Mouse (Mus musculus) urinary bladder, adult 2 months (tissue): ENCODE data around the gene Krt17. TPM values are rescaled to one million over a fixed set of nuclear protein-coding genes. Genes with fewer than 3 reads are reported as not detected.
"Not testable (repeated sequence)": the region's sequence is repeated elsewhere in the genome, so short reads cannot be mapped to it uniquely, and the experiment has no call there.

Experiments used
- DNase-seq: peaks from one replicate; pipeline ENCODE4 v3.0.0; 2022; ENCODE audit warnings: low spot score
- polyA plus RNA-seq: library from polyadenylated mRNA; depleted of rRNA; stranded (reverse); fragments of >200 nt; gene quantifications from 2 replicates; pipeline ENCODE4 v1.2.3, GENCODE M21; 2012; rRNA removed

The Krt17 gene
- 0.44 and 0.61 TPM in 2 replicates for polyA plus RNA-seq

DNA sequence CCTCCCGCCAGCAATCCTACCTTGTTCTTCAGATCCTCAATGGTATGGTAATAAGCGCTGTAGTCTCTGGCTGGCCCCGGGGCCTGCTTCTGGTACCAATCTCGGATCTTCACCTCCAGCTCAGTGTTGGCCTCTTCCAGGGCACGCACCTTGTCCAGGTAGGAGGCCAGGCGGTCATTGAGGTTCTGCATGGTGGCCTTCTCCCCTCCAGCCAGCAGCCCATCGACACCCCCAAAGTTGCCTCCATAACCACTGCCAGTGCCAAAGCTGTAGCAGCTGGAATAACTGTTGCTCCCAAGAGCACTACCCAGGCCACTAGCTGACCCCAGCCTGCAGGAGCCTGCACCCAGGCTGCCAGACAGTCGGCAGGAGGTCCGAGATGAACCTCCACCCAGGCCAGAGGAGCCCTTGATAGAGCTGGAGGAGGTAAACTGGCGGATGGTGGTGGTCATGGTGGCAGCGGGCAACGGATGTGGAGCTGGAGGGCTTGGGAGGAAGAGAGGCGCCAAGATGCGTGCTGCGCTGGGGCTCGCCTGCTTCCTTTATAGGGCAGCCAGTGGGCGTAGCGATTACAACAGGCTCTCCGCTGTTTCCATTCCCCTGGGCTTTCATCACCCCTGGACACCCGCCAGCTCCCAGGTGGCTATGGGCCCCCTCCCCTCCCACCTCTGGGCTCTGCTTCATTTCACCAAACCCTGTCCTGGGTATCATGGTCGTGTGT is at the start of gene Krt17:
Krt17 (minus strand) TSS at position 516 of the 721 bp plus-strand sequence.
- no peak for DNase-seq

DNA sequence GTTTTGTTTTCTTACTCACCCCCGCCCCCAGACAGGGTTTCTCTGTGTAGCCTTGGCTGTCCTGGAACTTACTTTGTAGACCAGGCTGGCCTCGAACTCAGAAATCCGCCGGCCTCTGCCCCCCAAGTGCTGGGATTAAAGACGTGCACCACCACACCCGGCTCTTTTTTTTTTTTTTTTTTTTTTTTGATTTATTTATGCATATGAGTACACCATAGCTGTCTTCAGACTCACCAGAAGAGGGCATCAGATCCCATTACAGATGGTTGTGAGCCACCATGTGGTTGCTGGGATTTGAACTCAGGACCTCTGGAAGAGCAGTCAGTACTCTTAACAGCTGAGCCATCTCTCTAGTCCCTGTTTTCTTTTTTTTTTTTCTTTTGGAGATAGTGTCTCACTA is 47.8 kb upstream of the Krt17 start:
- not testable (repeated sequence) for DNase-seq

DNA sequence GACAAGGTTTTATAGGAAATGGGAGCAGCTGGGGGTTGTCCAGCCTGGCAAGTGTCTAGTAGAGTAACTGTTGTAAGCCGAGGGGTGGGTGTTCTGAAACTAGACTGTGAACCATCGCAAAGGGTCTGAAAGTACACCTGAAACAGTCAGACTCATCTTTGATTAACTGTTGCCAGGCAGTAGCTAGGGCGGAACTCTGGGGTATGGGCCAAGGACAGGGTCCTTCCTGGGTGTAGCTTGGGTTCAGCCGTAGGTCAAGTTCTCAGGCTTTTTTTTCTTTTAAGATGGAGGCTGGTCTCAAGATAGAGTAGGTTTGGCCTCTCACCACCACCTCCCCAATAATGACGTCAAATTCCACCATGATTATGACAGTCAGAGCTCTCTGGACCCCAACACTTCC is 47.1 kb upstream of the Krt17 start:
- DNase-seq = no peak

DNA sequence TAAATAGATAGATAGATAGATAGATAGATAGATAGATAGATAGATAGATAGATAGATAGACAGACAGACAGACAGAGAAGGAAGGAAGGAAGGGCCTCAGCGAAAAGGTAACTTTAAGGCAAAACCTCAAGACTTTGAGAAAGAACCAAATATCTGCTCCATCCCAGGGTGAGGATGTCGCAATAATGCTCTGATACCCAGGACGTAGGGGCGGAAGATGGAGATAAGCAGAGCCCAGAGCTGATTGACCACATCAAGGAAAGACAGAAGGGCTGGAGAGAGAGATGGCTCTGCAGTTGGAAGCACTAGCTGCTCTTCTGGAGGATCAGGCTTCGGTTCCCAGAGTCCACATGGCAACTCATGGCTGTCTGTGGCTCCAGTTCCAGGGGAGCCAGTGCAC is 40.5 kb upstream of the Krt17 start:
- no peak for DNase-seq

DNA sequence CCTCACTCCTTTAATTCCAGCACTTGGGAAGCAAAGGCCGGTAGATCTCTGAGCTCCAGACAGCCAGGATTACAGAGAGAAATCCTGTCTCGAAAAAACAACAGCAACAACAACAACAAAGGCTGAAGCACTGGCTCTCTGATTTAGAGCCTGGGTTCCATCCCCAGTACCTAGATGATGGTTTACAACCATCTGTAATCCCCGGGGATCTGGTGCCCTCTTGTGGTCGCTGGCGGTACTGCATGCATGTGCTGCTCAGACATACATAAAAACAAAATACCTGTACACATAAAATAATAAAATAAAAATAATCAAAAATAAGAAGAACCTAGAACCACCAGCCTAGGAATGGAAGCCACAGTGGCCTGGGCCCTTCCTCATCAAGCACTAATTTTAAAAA is 39.5 kb upstream of the Krt17 start:
- no peak for DNase-seq

DNA sequence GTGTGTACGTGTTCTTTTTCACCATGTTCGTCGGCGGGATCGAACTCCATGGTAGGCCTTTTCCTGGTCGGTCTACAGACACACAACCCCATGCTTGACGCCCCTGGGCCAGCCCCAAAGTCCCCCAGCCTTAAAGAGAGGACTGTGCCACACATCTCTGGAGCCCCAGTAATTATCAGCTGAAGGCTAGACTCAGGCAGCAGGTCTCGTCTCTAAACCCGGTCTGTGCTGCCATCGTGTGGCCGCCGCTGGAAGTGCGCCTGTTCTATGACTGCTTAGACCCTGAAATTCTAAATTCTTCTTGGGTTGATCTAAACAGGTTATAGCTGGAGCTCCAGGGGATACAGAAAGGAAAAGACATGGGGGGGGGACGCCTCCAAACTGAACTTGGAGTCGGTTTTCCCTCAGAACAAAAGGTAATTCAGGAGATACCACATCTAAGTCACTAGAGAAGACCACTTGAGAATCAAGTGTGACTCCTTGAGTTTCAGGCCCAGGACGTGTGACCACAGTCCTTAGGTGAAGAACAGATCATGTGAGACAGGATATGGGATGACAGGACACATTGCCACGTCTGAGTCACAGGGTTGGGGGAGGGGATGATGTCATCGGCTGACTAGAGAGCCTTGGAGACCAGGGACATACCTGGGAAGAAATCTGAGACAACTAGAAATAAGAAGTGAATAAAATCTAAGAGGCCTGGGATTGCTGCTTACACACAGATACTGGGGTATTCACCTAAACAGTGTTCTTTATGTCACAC is 37.6 kb upstream of the Krt17 start:
- DNase-seq = peak; percentile 70

DNA sequence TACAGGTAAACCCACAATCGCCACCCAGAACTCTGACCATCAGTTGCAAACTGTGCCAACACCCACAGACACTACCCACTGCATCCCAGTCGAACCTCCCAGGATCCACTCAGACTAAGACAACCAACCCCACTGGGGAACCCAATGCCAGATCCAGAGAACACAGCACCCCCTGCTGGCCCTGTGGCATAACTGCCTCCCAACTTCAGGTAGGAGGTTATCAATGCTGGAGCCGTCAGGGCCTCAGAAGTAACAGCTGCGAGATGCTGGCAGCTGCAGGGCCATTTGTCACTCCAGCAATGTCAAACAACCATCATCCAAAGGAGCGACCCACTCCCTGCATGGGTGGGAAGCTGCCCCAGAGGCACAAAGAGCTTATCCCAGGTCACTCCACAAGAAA is 37.0 kb upstream of the Krt17 start:
- no peak for DNase-seq

DNA sequence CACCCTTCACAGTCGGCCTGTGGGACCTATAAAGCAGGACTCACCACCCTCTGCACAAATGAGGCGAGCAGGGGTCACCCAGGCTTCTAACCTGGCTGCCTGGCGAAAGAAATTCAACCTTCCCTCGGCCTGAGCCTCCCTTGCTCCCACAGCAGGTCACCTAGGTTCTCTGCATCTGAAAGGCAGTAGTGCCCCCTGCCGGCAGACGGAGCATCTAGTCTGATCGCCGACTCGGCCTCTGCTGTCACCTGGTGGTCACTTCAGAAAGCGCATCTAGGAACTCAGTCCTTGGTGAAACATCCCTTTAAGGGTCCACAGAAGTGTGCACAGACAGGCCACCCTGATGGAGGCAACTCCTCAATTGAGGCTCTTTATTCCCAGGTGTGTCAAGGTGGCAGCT is 34.5 kb upstream of the Krt17 start:
- peak; percentile 69 for DNase-seq

DNA sequence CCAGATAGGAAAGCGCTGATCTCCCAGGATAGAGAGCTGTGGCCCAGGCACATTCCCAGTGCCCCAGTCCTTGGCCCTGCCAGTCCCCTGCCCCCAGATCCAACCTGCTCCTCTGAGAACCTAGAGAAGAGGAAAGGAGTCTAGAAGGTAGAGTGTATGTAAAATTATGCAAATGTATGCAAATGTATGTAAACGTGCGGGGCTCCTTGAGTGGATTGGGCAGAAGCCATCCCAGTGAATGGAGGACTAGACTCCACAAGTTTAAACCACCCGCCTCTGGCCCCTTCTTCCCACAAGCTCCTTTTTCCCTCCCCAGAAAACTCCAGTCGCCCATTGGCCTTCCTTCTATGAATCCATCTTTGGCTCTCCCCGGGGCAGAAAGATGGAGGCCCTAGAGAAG is 32.1 kb upstream of the Krt17 start:
- DNase-seq = no peak

DNA sequence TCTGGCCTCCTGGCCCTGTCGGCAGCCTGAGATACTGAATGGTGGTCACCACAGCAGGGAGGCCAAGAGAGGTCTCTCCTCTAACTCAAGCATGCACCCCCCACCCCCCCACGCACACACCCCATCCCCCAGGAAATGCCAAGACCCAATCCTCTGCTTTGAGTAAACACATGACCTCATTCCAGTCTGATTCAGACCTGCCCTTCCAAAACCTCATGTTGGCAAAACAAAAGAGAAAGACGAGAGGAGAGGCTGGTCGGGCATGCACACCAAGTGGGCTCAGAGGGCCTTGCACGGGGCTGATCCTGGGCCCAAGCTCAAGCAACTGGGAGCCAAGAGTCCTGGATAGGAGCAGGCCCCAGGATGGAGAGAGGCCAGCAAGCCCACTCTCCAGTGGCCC is 29.4 kb upstream of the Krt17 start:
- peak; percentile 53 for DNase-seq

DNA sequence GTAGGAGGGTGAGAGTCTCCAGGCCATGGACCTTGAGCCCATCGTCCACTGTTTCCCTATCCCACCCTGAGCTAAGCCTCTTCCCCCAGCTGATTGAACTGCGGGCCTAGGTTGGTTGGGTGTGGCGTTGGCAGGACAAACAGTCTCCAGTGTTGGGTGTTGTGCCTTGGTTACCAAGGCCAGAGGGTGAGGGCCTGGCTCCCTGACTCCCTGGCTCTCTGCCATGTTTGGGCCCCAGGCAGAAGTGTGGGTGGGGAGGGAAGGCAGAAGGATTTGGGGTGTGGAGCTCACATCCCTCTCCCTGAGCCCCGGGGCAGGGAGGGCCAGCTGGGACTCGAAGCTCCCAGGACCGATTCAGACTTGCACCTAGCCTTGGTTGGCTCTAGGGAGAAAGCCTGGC is 28.1 kb upstream of the Krt17 start:
- DNase-seq = peak; percentile 60

DNA sequence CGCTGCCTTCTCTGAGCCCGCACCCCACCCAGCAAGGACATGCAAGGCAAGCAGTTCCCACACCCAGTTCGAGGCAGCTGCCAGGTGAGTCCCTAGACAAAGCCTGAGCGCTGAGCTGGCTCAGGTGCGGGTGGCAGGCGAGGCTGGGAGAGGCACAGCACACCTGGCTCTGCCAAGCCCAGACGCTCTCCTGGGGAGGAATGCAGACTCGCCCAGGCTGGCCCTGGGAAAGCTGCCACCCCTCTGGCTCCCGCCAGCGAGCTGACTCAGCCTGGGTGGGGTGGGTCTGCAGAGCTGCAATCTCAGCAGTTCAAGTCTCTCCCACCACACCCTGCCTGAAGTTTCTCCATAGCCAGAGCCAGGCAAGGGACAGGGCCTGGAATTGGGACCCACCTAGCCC is 26.2 kb upstream of the Krt17 start:
- DNase-seq = peak; percentile 64

DNA sequence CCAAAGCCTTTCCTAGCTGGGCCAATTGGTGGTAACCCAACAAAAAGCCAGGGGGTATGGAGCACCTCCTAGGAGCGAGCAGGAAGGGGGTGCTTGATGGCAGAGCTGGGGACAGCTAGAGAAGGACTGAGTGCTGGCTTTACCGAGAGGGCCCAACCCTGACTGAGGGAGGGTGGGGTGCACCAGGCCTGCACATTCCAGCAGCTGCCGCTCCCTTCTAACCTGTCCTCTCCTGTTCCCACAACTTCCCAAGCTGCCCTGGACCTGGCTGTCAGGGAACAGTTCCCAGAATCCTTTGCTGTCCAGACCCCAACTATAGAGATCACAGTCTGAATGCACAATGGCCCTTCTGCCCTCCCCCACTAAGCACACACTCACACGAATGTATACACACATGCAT is 24.2 kb upstream of the Krt17 start:
- DNase-seq = no peak

DNA sequence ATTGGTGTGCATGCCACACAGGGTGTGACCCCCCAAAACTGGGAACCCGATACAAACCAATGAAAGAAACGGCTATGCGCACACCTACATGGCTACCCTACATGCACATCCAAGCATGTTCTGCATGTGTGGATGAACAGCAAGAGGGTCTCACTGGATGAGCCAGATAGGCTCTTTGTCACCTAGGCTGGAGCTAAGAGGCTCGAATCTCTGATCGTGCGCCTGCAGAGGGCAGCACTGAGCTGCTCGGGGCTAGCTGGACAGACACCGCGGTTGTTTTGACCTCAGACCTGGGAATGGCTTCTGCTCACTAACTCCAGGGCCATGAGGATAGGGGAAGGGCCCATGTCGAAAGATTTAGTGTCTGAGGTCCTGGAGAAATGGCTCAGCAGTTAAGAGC is 21.7 kb upstream of the Krt17 start:
- DNase-seq = peak; percentile 74

DNA sequence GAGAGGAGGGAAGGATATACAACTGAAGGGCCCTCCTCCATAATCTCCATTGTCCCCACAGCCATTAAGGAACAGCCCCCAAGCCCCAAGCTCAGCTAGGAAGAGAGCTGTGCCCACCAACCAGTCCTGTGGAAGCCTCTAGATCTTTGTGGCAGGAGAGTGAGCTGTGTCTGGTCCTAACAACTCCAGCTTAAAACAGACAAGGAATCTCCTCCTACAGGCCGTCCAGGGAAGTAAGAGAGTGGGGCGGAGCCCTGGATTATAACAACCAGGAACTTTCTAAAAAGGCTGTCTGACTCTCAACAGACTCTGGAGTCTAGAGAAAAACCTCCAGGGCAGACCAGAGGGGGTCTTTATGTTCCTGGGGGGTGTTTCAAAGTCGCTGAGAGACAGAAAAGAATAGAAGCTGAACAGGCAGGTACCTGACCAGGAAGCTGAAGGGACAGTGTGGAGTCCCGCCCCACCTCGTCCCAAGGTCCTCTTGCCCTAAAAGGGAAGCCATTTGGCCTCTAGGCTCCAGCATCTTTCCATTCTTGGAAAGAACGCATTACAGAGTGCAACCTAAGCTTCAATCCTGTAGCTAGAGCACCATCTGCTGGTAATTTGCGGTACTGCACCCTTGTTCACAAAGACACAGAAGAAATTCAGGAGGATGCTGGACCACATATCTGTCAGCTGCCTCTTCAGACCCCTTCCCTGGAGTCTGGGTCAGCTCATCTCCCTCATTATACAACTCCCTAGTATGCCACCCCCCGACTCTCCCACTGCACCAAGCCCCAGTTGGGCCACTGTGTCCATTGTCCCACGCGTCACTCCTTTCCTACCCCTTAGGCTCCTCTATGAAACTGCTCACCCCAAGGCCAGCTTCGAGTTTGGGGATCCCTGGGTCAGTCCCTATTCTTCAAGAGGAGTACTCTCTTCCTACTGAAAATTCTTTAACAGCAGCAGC is 21.0 kb upstream of the Krt17 start:
- DNase-seq = peak; percentile 61

DNA sequence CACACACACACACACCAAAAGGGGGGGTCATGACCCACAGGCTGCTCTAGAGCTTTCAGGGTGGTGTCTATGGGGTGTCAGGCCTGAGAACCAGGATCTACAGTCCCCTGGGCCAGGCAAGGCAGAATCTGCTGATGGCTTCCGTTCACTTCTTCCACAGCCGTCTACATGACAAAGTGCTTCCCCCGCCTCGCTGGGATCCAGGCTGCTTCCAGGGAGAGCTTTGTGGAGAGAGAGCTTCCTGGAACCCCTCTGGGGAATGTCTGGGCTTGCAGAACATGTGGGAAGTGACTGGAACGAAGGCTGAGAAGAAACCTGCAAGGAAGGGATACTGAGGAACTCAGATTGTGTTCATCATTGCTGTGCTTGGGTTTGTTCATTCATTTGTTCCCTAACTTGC is 17.9 kb upstream of the Krt17 start:
- DNase-seq = no peak

DNA sequence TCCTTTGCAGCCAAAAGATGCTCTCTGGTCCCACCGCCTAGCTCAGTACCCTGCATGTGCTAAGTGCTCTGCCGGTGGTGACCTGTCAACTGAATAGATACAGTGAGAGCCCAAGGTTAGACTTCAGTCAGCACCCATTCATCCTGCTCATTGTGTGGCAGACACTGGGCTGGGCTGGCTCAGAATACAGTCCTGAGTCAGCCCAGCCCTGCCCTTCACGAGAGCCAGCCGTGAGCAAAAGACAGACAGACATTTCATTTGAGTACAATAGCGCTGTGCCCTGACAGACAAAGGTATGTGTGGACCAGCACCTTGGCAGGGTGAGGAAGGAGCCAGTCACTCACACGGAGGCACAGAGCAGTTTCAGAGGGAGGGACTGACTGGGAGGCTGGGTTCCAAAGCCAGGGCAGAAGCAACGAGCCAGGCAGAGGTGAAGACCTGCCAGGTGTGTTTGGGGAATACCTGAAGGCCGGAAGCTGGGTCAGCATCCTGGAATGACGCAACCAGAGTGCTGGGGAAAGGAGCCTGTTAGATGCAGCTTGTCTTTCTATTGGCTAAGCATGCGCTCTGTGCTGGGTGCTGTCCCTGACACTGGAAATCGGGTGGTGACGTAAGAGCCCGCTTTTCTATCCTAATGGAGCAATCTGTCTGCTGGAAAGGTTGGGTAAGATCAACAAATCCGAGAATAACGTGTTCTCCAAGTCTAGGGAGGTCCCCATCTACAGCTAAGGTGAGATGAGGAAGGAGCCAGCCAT is 17.1 kb upstream of the Krt17 start:
- DNase-seq = no peak

DNA sequence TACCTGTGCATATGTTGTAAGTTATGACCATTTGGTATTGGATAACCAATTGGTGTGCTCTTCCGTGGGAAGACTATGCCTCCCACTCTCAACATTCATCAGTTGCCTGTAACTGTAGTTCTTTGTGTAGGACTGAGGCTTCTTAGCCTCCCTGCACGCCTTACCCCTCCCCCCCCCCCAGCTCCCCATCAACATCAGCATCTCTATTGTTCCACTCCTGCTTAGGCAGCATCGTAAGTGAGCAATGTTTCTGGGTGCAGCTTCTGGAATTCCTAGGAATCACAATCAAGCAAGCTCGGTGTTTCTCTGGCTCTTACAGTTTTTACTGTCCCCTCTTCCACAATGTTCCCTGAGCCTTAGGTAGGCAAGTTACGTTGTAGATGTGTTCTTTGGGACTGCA is 14.6 kb upstream of the Krt17 start:
- DNase-seq = no peak

DNA sequence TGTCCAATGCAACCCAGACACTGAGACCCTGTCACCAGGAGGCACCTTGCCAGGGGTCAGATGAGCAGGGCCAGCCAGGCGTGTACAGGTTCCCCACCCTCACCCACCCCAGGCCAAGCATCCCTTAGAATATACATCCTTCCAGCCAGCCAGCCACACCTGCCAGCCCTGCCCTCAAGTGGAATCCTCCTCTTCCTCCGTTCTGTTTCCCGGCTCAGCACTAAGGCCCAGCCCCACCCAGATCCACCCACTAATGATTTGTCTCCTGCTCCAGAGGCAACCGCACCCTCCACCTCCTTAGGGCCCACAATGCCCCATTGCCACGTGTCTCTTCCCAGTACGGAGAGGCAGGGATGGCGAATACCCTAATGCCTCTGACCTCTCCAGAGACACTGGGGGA is 13.9 kb upstream of the Krt17 start:
- no peak for DNase-seq

DNA sequence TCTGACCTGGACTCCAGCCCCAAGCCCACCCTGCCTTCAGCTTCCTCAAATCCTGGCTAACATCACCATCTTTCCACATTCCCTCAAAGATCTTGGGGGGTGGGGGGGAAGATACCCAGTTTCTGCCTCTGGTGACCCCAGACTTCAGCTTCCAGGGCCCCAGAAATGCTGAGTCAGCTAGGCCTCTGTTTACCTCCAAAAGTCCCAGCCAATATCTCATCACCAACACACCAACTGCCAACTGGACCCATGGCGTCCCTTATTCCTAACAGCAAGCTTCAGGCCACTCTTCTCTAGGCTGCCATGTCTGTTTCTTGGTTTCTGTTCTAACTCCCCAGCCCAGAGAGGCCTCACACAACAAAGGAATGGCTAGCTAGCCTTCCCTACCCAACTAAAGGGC is 11.0 kb upstream of the Krt17 start:
- DNase-seq = no peak

DNA sequence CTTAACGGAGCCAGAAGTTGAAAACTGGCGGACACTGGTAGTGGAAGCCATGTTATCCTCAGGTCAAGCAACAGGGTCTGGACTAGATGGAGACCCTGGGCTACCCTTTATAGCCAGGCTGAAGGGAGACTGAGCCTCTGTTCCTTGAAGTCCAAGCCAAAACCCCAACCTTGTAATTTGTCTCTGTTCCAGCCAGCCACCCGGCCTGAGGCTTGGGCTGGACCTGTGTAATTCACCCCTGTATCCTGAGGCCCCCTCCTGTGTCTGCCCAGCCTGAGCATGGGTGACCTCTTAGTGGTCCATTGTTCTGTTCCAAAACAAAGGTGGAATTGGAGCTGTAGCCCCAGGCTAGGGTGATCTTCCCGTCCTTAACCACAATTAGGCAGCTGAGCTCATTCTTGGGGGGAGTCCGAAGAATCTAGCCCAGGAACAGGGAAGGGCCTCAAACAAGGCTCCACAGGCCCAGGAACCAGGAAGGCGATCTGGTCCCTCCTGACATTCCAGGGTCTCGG is 9.0 kb upstream of the Krt17 start, which contains the start of gene Krt42:
Krt42 (minus strand) TSS at position 51 of the 512 bp plus-strand sequence.
- DNase-seq = no peak
